Mouse (Mus musculus): ENCODE measurements around the gene Phactr4. TPM values are rescaled to one million over a fixed set of nuclear protein-coding genes. Genes with fewer than 3 reads are reported as not detected.

Phactr4 gene
- polyA plus RNA-seq, 1 experiment from 2014 or later, result 19.7 TPM

- no peak for ATAC-seq (ENCODE audit: insufficient number of reproducible peaks, insufficient read depth, low FRiP score, low TSS enrichment, low read depth)
- WGBS, result 46% methylated on average over 2 of the region's 2 CpGs
- Histone ChIP-seq H3K4me3 (replicated peaks) (no peak overlapping the region), H3K36me3 (peaks cover 22% of the 10 kb centered on the region), H3K4me2 (no peak overlapping the region), H3K9me3 (no peaks in the 10 kb centered on the region), H3K4me1 (replicated peaks) (peaks cover 15% of the 10 kb centered on the region), H3K9ac (replicated peaks) (no peak overlapping the region), H3K27ac (no peak overlapping the region; the same call in 1 of the 2 replicates), H3K27me3 (no peaks in the 10 kb centered on the region)
These were observed 72.1 kb downstream of the Phactr4 start for GRCm38 (mm10) chr4:132350123-132350740.

GRCm38 (mm10) chr4:132349495-132350122 is 72.7 kb downstream of the Phactr4 start:
- Histone ChIP-seq H3K27me3 (no peaks in the 10 kb centered on the region), H3K9me3 (no peaks in the 10 kb centered on the region), H3K4me1 (replicated peaks) (peaks cover 19% of the 10 kb centered on the region), H3K4me3 (replicated peaks) (no peak overlapping the region), H3K9ac (replicated peaks) (no peak overlapping the region), H3K27ac (peak overlapping the region; percentile 2; the same call in 1 of the 2 replicates), H3K4me2 (no peak overlapping the region), H3K36me3 (peaks cover 22% of the 10 kb centered on the region)
- no peak for ATAC-seq (ENCODE audit: insufficient number of reproducible peaks, insufficient read depth, low FRiP score, low TSS enrichment, low read depth)
- 62% methylated on average over 3 of the region's 3 CpGs for WGBS

- WGBS, result 48% methylated on average over 3 of the region's 3 CpGs
- no peak overlapping the region for H3K9ac ChIP-seq (replicated peaks)
These were observed 75.6 kb downstream of the Phactr4 start for GRCm38 (mm10) chr4:132346661-132347060.

GRCm38 (mm10) chr4:132346261-132346660 is 76.0 kb downstream of the Phactr4 start:
- 83% methylated on average over 4 of the region's 4 CpGs for WGBS
- Histone ChIP-seq H3K4me3 (replicated peaks) (no peak overlapping the region), H3K27me3 (no peaks in the 10 kb centered on the region), H3K9ac (replicated peaks) (no peak overlapping the region), H3K9me3 (no peaks in the 10 kb centered on the region), H3K36me3 (peaks cover 13% of the 10 kb centered on the region; the same call in 1 of the 2 replicates), H3K27ac (no peak overlapping the region), H3K4me2 (no peak overlapping the region), H3K4me1 (replicated peaks) (peaks cover 22% of the 10 kb centered on the region)
- ATAC-seq (ENCODE audit: insufficient number of reproducible peaks, insufficient read depth, low FRiP score, low TSS enrichment, low read depth), result no peak

More at GRCm38 (mm10) chr4:132346661-132347060, 75.6 kb downstream of the Phactr4 start:
- Histone ChIP-seq H3K9me3 (no peaks in the 10 kb centered on the region), H3K4me3 (replicated peaks) (no peak overlapping the region), H3K4me1 (replicated peaks) (peaks cover 26% of the 10 kb centered on the region), H3K27ac (no peak overlapping the region), H3K36me3 (peaks cover 17% of the 10 kb centered on the region), H3K4me2 (no peak overlapping the region), H3K27me3 (no peaks in the 10 kb centered on the region)
- ATAC-seq (ENCODE audit: insufficient number of reproducible peaks, insufficient read depth, low FRiP score, low TSS enrichment, low read depth), result no peak

- Histone ChIP-seq H3K9ac (replicated peaks) (no peak overlapping the region), H3K27ac (no peak overlapping the region)
These were observed 76.5 kb downstream of the Phactr4 start for GRCm38 (mm10) chr4:132345843-132346212.

GRCm38 (mm10) chr4:132345135-132345842 is 77.0 kb downstream of the Phactr4 start:
- Histone ChIP-seq H3K9me3 (no peaks in the 10 kb centered on the region), H3K4me3 (replicated peaks) (peak overlapping the region; percentile 79), H3K27me3 (no peaks in the 10 kb centered on the region), H3K9ac (replicated peaks) (peak overlapping the region; percentile 83), H3K27ac (peak overlapping the region; percentile 77), H3K36me3 (peaks cover 8% of the 10 kb centered on the region), H3K4me1 (replicated peaks) (peaks cover 19% of the 10 kb centered on the region), H3K4me2 (peak overlapping the region; percentile 88)
- WGBS, result under 1% methylated on average over 73 of the region's 83 CpGs
- ATAC-seq (ENCODE audit: insufficient number of reproducible peaks, insufficient read depth, low FRiP score, low TSS enrichment, low read depth), result peak; percentile 79

More at GRCm38 (mm10) chr4:132345843-132346212, 76.5 kb downstream of the Phactr4 start:
- H3K9me3 ChIP-seq, result no peaks in the 10 kb centered on the region
- no peaks in the 10 kb centered on the region for H3K27me3 ChIP-seq
- peak overlapping the region; percentile 88; the same call in 1 of the 2 replicates for H3K4me2 ChIP-seq
- H3K4me1 ChIP-seq (replicated peaks), result peaks cover 19% of the 10 kb centered on the region
- H3K4me3 ChIP-seq (replicated peaks), result peak overlapping the region; percentile 79
- peaks cover 9% of the 10 kb centered on the region; the same call in 1 of the 2 replicates for H3K36me3 ChIP-seq
- 47% methylated on average over 5 of the region's 5 CpGs for WGBS
- ATAC-seq (ENCODE audit: insufficient number of reproducible peaks, insufficient read depth, low FRiP score, low TSS enrichment, low read depth), result no peak

- 5% methylated on average over 13 of the region's 13 CpGs for WGBS
These were observed 77.7 kb downstream of the Phactr4 start for GRCm38 (mm10) chr4:132344403-132345134.

GRCm38 (mm10) chr4:132341451-132341850 is 80.8 kb downstream of the Phactr4 start:
- ATAC-seq (ENCODE audit: insufficient number of reproducible peaks, insufficient read depth, low FRiP score, low TSS enrichment, low read depth), result no peak
- H3K4me2 ChIP-seq, result no peak overlapping the region
- peaks cover 19% of the 10 kb centered on the region for H3K4me1 ChIP-seq (replicated peaks)
- no peak overlapping the region for H3K9ac ChIP-seq (replicated peaks)
- H3K27me3 ChIP-seq, result no peaks in the 10 kb centered on the region
- H3K4me3 ChIP-seq (replicated peaks), result no peak overlapping the region
- no peak overlapping the region for H3K27ac ChIP-seq
- no peaks in the 10 kb centered on the region for H3K9me3 ChIP-seq
- 89% methylated on average over 3 of the region's 3 CpGs for WGBS
- peaks cover 42% of the 10 kb centered on the region for H3K36me3 ChIP-seq

More at GRCm38 (mm10) chr4:132344403-132345134, 77.7 kb downstream of the Phactr4 start:
- no peaks in the 10 kb centered on the region for H3K9me3 ChIP-seq
- H3K36me3 ChIP-seq, result peaks cover 12% of the 10 kb centered on the region
- peak overlapping the region; percentile 77; the same call in 1 of the 2 replicates for H3K27ac ChIP-seq
- peak overlapping the region; percentile 83 for H3K9ac ChIP-seq (replicated peaks)
- no peaks in the 10 kb centered on the region for H3K27me3 ChIP-seq
- H3K4me3 ChIP-seq (replicated peaks), result peak overlapping the region; percentile 79
- 0 out of 2 replicates have a peak, but pooled peaks have one; percentile 6 for ATAC-seq (ENCODE audit: insufficient number of reproducible peaks, insufficient read depth, low FRiP score, low TSS enrichment, low read depth)
- H3K4me1 ChIP-seq (replicated peaks), result peaks cover 19% of the 10 kb centered on the region
- peak overlapping the region; percentile 88 for H3K4me2 ChIP-seq

GRCm38 (mm10) chr4:132338943-132339342 is 83.3 kb downstream of the Phactr4 start:
- Histone ChIP-seq H3K4me3 (replicated peaks) (no peak overlapping the region), H3K9me3 (no peaks in the 10 kb centered on the region), H3K27ac (no peak overlapping the region), H3K4me2 (no peak overlapping the region), H3K4me1 (replicated peaks) (peaks cover 9% of the 10 kb centered on the region), H3K36me3 (peaks cover 66% of the 10 kb centered on the region), H3K9ac (replicated peaks) (no peak overlapping the region), H3K27me3 (no peaks in the 10 kb centered on the region)
- ATAC-seq (ENCODE audit: insufficient number of reproducible peaks, insufficient read depth, low FRiP score, low TSS enrichment, low read depth), result no peak
- 88% methylated on average over 13 of the region's 13 CpGs for WGBS

- H3K27ac ChIP-seq, result no peak overlapping the region
- H3K4me1 ChIP-seq (replicated peaks), result peaks cover 6% of the 10 kb centered on the region
- no peak for ATAC-seq (ENCODE audit: insufficient number of reproducible peaks, insufficient read depth, low FRiP score, low TSS enrichment, low read depth)
- no peak overlapping the region for H3K4me3 ChIP-seq (replicated peaks)
- no peaks in the 10 kb centered on the region for H3K27me3 ChIP-seq
- H3K4me2 ChIP-seq, result no peak overlapping the region
- H3K36me3 ChIP-seq, result peaks cover 59% of the 10 kb centered on the region
- H3K9ac ChIP-seq (replicated peaks), result no peak overlapping the region
- H3K9me3 ChIP-seq, result no peaks in the 10 kb centered on the region
- WGBS, result 89% methylated on average over 6 of the region's 6 CpGs
These were observed 89.4 kb downstream of the Phactr4 start for GRCm38 (mm10) chr4:132332880-132333279.

Data from limb, embryonic 12.5 days (tissue).